Mouse (Mus musculus): ENCODE measurements around the gene Cd160.

The Cd160 gene

DNA sequence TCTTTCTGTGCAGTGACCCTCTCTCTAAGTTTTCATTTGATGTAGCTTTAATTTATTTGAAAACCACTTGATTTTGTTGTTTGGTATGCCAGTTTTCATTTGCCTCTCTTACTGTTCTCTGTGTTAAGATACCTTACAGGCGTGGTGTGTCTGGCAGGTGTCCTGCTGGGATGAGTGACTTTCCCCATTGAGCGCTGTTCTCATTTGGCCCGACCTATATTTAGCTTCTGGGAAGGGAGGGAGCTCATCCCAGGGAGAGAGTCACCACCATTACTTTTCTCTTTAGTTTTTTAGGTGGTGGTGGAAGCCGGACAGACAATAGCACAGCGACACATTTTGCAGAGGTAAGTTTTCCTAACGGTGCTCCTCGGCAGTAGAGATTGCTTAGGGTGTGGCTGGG lies 71.5 kb downstream of the Cd160 start:
- no peak for DNase-seq (ENCODE audit: low spot score)

DNA sequence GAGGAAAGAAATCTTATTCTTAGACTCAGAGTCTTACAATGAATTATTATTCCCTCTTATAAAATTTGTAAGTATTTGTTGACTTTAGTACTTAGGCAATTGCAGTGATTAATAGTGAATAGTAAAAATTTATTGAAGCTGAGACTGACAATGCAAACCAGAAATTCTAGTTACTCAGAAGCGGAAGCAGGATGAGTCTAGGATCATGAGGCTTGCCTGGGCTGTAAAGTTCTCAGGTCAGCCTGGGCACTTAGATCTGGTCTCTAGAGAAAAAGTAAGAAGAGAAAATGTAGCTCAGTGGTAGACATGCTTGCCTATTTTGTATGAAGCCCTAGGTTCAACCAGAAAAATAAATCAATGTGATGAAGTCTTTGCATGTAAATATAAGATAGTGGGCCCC lies 73.2 kb downstream of the Cd160 start:
- DNase-seq (ENCODE audit: low spot score) = no peak
